Mouse (Mus musculus) cerebellum, adult 11-12 months (tissue): ENCODE measurements around the gene Ccdc163.
"Not testable (repeated sequence)": the region's sequence is repeated elsewhere in the genome, so short reads cannot be mapped to it uniquely, and the experiment has no call there.

ENCODE experiments used
- DNase-seq: peaks from one replicate; pipeline ENCODE4 v3.0.0; 2022

The Ccdc163 gene

DNA sequence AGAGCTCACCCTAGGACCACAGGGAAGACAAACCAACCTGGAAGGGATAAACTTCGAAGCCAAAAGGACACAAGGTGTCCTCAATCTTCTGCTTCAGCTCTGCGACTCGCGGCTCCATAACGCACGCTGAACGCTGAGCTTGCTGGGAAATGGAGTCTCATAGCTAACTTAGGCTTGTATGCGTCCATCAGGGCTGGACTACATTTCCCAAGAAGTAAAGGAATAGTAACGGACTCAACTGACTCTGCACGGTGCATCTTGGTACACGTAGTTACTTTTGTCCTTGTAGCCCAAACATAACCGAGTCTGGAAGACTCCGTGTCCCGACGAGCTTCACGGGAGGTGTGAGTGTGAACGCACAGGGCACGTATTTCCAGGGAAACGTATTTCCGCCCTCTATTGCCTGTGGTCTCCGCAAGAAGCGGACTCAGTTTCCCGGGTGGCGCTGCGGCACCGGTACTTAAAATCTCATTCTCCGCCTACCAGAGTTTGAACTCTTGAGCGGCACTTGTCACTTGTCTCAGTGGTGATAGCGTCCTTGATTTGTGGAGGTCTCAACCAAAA, at the start of gene Ccdc163, which contains the start of gene Mmachc:
Gene Ccdc163 (plus strand): TSS at position 309 of the 564 bp plus-strand sequence.
Gene Mmachc (minus strand): TSS at position 206 of the 564 bp plus-strand sequence.
- DNase-seq = peak; percentile 95

- no peak for DNase-seq
Measured at GRCm38 (mm10) chr4:116659474-116659873, 48.8 kb upstream of the Ccdc163 start.

GRCm38 (mm10) chr4:116659916-116660315, 48.4 kb upstream of the Ccdc163 start:
- not testable (repeated sequence) for DNase-seq

DNA sequence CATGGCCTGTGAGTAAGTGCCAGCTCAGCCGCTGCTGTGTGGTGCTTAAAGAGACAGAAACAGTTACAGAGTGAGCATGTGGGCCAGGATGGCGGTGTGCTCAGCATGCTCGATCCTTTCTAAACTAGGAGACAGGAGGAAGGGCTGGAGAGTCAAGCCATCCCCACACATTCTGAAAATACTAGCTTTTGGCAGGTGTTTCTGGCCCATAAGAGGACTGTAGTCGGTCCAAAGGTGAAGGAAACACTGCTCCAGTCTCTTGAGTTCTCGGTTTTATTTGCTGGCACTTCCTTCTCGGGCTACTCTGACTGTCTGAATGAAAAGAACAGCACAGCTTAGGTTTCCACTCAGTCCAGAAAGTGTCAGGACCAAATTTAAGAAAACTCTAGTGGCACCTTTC, 47.5 kb upstream of the Ccdc163 start:
- DNase-seq = no peak

- no peak for DNase-seq
Measured at GRCm38 (mm10) chr4:116661998-116662397, 46.3 kb upstream of the Ccdc163 start.

DNA sequence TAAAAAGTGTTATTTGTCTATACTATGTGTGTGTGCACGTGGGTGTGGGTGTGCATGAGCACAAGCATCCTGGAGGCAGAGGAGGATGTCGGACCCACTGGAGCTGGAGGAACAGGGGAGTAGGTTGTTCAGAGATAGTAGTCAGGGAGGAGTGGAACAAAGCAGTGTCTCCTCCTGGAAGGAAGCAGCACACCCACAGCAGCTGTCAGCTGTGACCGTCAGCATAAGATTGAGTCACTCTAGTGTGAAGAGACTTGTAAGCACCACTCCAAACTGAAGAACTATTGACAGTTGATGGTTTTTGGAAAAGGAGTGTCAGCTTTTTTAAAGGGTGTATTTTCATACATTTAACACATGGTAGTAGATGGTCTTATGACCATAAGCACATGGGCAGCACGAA, 41.7 kb upstream of the Ccdc163 start:
- DNase-seq = no peak

GRCm38 (mm10) chr4:116668145-116668544, 40.2 kb upstream of the Ccdc163 start:
- no peak for DNase-seq

DNA sequence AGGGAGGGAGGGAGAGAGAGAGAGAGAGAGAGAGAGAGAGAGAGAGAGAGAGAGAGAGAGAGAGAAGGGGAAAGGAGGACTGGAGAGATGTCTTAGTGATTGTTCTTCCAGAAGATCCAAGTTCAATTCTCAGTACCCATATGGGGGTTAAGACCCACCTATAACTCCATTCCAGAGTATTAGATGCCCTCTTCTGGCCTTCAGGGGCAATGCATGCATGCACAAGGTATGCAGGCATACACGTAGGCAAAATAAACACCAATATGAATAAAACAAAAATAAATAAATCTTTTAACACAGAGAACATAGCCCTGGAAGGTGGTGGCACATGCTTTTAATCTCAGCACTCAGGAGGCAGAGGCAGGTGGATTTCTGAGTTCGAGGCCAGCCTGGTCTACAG, 39.0 kb upstream of the Ccdc163 start:
- DNase-seq = no peak

- DNase-seq = no peak
Measured at GRCm38 (mm10) chr4:116672785-116673184, 35.5 kb upstream of the Ccdc163 start.

DNA sequence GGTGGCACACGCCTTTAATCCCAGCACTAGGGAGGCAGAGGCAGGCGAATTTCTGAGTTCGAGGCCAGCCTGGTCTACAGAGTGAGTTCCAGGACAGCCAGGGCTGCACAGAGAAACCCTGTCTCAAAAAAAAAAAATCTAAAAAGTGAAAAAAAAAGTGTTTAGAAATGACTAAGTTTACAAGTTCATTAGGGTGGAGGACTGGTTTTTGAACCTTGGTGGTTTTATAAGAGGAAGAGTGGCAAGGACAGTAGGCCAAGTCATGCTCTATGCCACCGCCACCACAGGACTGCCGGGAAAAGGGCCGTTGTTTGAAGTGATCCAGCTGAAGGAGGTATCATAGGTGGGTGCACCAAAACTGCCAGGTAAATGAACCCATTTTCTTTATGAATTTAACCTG, 33.5 kb upstream of the Ccdc163 start:
- DNase-seq = not testable (repeated sequence)

DNA sequence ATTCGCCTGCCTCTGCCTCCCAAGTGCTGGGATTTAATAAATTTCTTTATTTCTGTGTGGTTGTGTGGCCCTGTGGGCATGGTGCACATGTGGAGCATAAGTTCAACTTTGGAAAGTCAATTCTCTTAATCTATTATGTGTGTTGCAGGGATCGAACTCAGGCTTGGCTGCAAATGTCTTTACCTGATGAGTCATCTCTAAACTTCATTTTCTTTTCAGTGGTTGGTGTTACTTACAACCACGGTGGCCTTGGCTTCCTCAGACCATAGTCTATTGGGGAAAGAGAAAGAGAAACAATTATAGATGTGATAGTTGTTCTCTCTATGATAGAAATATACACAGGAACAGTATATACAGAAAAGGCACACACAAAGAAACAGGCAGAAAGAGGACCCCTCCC, 32.3 kb upstream of the Ccdc163 start:
- DNase-seq = no peak

GRCm38 (mm10) chr4:116677808-116678207, 30.5 kb upstream of the Ccdc163 start:
- no peak for DNase-seq

DNA sequence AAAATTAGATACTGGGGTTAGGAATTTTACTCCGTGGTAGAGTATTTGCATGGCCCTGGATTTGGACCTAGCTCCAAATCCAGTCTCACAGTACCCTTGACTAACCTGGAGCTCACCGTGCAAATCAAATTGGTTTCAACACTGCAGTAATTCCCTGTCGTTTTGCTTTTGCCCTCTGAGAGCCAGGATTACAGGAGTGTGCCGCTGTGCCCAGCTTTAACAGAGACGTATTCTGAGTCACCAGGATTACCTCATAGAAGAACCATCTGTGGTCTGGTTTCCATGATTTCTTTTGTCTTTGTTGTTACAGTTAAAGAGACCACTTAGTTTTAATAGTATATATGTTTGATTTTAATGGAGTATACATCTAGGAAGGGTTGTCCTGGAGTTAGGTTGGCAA, 29.2 kb upstream of the Ccdc163 start:
- no peak for DNase-seq

DNA sequence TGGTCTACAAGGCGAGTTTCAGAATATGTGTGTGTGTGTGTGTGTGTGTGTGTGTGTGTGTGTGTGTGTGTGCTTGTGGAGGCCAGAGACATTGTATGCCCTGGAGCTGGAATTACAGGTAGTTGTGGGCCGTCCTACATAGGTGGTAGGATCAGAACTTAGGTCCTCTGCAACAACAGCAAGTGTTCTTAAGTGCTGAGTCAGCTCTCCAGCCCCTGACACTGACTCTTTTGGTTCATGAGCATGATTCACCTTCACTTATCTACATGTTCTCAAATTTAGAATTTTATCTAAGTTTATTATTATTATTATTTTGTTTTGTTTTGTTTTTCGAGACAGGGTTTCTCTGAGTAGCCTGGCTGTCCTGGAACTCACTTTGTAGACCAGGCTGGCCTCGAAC, 27.8 kb upstream of the Ccdc163 start:
- DNase-seq = not testable (repeated sequence)

- DNase-seq = no peak
Measured at GRCm38 (mm10) chr4:116683957-116684356, 24.4 kb upstream of the Ccdc163 start.

DNA sequence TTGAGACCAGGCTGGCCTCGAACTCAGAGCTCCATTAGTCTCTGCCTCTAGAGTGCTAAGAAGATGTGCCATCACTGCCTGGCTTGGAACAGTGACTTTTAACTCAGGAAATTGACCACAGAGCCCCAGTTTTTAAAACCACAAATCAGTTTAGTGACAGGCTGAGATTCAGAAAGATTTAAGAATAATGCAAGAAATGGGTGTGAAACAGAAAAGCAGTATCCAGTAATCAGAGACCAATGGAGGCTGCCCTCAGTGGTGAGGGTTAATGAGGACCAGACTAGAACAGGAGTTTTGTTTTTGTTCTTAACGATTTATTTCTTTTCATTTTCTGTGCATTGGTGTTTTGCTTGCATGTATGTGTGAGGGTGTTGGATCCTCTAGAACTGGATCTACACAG, 23.6 kb upstream of the Ccdc163 start:
- no peak for DNase-seq

- peak; percentile 87 for DNase-seq
Measured at GRCm38 (mm10) chr4:116685402-116686061, 22.8 kb upstream of the Ccdc163 start, which contains the start of gene Prdx1. Gene Prdx1 (plus strand): TSS chr4:116685544.

GRCm38 (mm10) chr4:116687041-116687440, 21.3 kb upstream of the Ccdc163 start:
- DNase-seq = no peak

DNA sequence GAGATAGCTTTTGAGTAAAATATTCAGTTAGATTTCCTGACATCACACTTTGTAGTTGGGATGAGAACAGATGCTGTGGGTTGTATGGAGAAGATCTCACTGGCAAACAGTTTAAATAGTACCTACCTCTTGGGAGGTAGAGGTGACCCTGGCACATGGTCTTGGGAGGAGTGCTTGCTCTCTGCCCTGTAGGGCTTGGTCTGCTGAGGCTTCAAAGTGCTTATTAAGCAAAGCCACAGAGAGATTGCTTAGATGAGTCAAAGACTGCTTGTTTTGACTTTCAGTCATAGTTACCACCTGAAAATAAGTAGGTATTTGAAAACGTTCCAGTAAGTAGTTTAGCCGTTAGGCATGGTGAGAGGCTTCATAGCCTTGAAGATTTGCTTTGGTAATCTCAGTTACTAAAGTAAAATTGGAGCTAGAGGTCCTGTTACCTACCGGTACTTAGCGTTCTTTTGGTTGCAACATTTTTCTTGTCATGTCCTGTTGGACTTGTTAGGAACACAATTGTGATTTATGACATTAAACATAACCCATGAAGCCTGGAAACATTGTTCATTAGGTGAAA, 18.9 kb upstream of the Ccdc163 start:
- no peak for DNase-seq

DNA sequence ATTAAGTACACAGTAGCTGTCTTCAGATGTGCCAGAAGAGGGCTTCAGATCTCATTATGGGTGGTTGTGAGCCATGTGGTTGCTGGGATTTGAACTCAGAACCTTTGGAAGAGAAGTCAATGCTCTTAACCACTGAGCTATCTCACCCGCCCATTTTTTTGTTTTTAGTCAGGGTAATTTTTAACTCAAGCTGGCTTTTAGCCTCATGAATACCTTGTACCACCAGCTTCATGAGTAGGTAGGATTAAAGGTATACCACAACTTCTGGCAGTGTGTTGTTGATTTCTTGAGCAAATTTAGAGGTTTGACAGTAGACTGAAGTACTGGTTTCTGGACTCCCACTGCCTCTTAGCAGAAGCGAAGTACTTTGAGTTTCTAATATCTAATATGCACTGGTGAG, 16.2 kb upstream of the Ccdc163 start:
- DNase-seq = no peak

DNA sequence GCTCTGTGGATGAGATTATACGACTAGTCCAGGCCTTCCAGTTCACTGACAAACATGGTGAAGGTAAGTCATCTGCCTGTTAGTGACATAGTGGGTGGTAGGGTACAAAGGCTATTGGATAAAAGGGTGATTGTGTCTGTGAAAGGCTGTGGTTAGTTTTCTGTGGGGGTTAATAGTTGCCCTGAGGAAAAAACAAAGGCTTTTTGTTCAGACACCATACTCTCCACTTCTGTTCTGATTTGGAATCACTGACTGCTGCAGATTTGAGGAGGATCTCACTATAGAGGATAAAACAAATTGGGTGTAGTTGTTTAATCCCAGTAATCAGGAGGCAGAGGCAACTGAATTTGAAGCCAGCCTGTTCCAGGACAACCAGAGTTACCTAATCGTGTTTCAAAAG, 14.5 kb upstream of the Ccdc163 start:
- DNase-seq = no peak

DNA sequence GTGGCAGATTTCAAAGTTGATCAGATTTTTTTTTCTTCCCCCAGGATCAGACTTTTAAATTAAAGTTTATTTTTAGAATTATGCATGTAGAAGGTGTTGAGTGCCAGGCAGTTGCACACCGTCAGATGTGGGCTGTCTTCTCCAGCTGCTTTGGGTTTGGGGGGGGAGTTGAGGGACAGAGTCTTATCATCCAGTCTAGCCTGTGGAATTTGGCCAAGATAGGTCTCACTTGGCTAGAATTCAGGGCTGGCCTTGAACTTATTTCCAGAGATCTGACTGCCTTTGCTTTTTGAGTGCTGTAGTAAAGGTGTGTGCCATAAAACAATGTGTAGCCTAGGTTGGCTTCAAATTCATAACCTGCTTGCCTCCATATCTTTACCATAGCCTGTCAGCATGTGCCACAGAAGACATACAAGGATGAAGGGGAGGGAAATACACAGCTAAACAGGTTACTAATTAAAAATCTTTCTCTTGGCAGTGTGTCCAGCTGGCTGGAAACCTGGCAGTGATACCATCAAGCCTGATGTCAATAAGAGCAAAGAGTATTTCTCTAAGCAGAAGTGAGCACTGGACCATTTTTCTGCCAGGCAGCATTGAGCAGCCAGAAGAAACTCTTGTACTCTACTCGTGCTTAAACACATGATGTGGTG, 9.5 kb upstream of the Ccdc163 start:
- DNase-seq = no peak

- no peak for DNase-seq
Measured at GRCm38 (mm10) chr4:116700964-116701363, 7.3 kb upstream of the Ccdc163 start.

- DNase-seq = peak; percentile 54
Measured at GRCm38 (mm10) chr4:116703804-116704203, 4.5 kb upstream of the Ccdc163 start.
